Mouse (Mus musculus): ENCODE data around the gene Afg1l.

The Afg1l gene

GRCm38 (mm10) chr10:42269281-42270025 is 208.9 kb downstream of the Afg1l start:
- DNase-seq (ENCODE audit: low spot score in 2 of 2) = peak; percentile 52 to 74

- peak in 1 of 2 experiments; percentile 66 for DNase-seq (ENCODE audit: low spot score in 2 of 2)
These were observed 210.4 kb downstream of the Afg1l start for GRCm38 (mm10) chr10:42267811-42268545.

GRCm38 (mm10) chr10:42265021-42265689 is 213.2 kb downstream of the Afg1l start:
- peak; percentile 72 to 75 for DNase-seq (ENCODE audit: low spot score in 2 of 2)

GRCm38 (mm10) chr10:42264195-42264594 is 214.2 kb downstream of the Afg1l start:
- no peak for DNase-seq (ENCODE audit: low spot score in 2 of 2)

- no peak for DNase-seq (ENCODE audit: low spot score in 2 of 2)
These were observed 214.7 kb downstream of the Afg1l start for GRCm38 (mm10) chr10:42263701-42264100.

Data from spleen, postnatal 4 days (tissue).